Mouse (Mus musculus): ENCODE measurements at regions not wholly inside any gene's neighbourhood (a gene's known extent, or its start where the extent isn't known, plus 50 kb on each side); places are given as distances from the start of the nearest gene placed in this dataset.

- no peak for DNase-seq (ENCODE audit: low read depth, low spot score)
Observed at GRCm38 (mm10) chr11:56925368-56925896, 85.8 kb upstream of the Gria1 start.

GRCm38 (mm10) chr11:56932766-56933165 lies 78.4 kb upstream of the Gria1 start:
- no peak for DNase-seq (ENCODE audit: low read depth, low spot score)

- DNase-seq (ENCODE audit: low read depth, low spot score): no peak
Observed at GRCm38 (mm10) chr11:56952357-56952756, 58.8 kb upstream of the Gria1 start.

GRCm38 (mm10) chr11:56957824-56958223 lies 53.4 kb upstream of the Gria1 start:
- peak; percentile 31 for DNase-seq (ENCODE audit: low read depth, low spot score)
